Mouse (Mus musculus) liver, embryonic 16.5 days (tissue): Measurements from ENCODE around the gene Galnt9. TPM values are rescaled to one million over a fixed set of nuclear protein-coding genes. Genes with fewer than 3 reads are reported as not detected.

ENCODE experiments used
- ATAC-seq: fragments of 200-750 bp; cut with Nextera tagmentation; 2 replicates; pipeline ENCODE4 v1.8.0; 2017; ENCODE audit warnings: low read depth, mild to moderate bottlenecking, moderate number of reproducible peaks, moderate library complexity
- H3K27ac ChIP-seq: fragments of 300-500 bp; sonication (generic); 2 replicates; pipeline ENCODE4 v1.5.1; 2014; ENCODE audit warnings: mild to moderate bottlenecking, low read length
- H3K27me3 ChIP-seq: fragments of 300-500 bp; sonication (generic); 2 replicates; pipeline ENCODE4 v1.6.1; 2014; ENCODE audit warnings: low read depth, low read length, mixed read lengths; ENCODE audit not compliant: control insufficient read depth, insufficient read depth
- H3K36me3 ChIP-seq: fragments of 300-500 bp; sonication (generic); 2 replicates; pipeline ENCODE4 v1.6.1; 2014; ENCODE audit warnings: mild to moderate bottlenecking; ENCODE audit not compliant: control insufficient read depth, insufficient read depth
- H3K4me1 ChIP-seq: fragments of 300-500 bp; sonication (generic); 2 replicates; pipeline ENCODE4 v1.6.1; 2014; ENCODE audit warnings: low read depth, low read length, mixed read lengths; ENCODE audit not compliant: control insufficient read depth
- H3K4me2 ChIP-seq: fragments of 300-500 bp; sonication (generic); 2 replicates; pipeline ENCODE4 v1.6.1; 2014; ENCODE audit warnings: low read depth, low read length, mixed read lengths
- H3K4me3 ChIP-seq: fragments of 300-500 bp; sonication (generic); 2 replicates; pipeline ENCODE4 v1.5.1; 2014; ENCODE audit warnings: low read depth, mild to moderate bottlenecking, low read length
- H3K9ac ChIP-seq: fragments of 300-500 bp; sonication (generic); 2 replicates; pipeline ENCODE4 v1.6.1; 2014; ENCODE audit warnings: low read depth, low read length
- H3K9me3 ChIP-seq: fragments of 300-500 bp; sonication (generic); replicated peaks from 2 replicates; pipeline ENCODE4 v1.6.1; 2016; ENCODE audit warnings: low read length; ENCODE audit not compliant: control insufficient read depth
- WGBS: fragments of 180-500 bp; shearing (Covaris S2); extraction: QIAGEN DNeasy Blood & Tissue Kit; methylation state at CpG from one replicate; pipeline ENCODE4 v1.1.7; 2014; ENCODE audit not compliant: insufficient replicate concordance; 5-methylcytosine and 5-hydroxymethylcytosine counted together
- polyA plus RNA-seq: library from polyadenylated mRNA; unstranded; fragments of >200 nt; fragmentation: Nextera tagmentation; extraction: Ambion mirVana; gene quantifications from 2 replicates; pipeline ENCODE4 v1.2.1, GENCODE M21; 2015

Galnt9 gene
- polyA plus RNA-seq, 1 experiment from 2014 or later, result 0.11 TPM

- Histone ChIP-seq H3K36me3 (no peaks in the 10 kb centered on the region), H3K9ac (no peak overlapping the region), H3K4me1 (no peaks in the 10 kb centered on the region), H3K27ac (no peak overlapping the region), H3K9me3 (no peaks in the 10 kb centered on the region), H3K27me3 (peaks cover 45% of the 10 kb centered on the region), H3K4me3 (no peak overlapping the region), H3K4me2 (no peak overlapping the region)
- ATAC-seq, result no peak
- WGBS, result 58% methylated on average over 7 of the region's 7 CpGs
Observed at GRCm38 (mm10) chr5:110545311-110545710, 1.2 kb downstream of the Galnt9 start.

- no peak for ATAC-seq
- H3K4me3 ChIP-seq, result no peak overlapping the region
- peaks cover 45% of the 10 kb centered on the region for H3K27me3 ChIP-seq
- H3K4me1 ChIP-seq, result no peaks in the 10 kb centered on the region
- no peak overlapping the region for H3K4me2 ChIP-seq
- no peak overlapping the region for H3K27ac ChIP-seq
- H3K9ac ChIP-seq, result no peak overlapping the region
- WGBS, result 63% methylated on average over 11 of the region's 11 CpGs
- no peaks in the 10 kb centered on the region for H3K9me3 ChIP-seq
- no peaks in the 10 kb centered on the region for H3K36me3 ChIP-seq
Observed at GRCm38 (mm10) chr5:110546136-110546535, 2.0 kb downstream of the Galnt9 start.

- Histone ChIP-seq H3K27me3 (peaks cover 45% of the 10 kb centered on the region), H3K4me1 (no peaks in the 10 kb centered on the region), H3K36me3 (no peaks in the 10 kb centered on the region), H3K27ac (no peak overlapping the region), H3K4me3 (no peak overlapping the region), H3K9me3 (no peaks in the 10 kb centered on the region), H3K9ac (no peak overlapping the region), H3K4me2 (no peak overlapping the region)
- ATAC-seq, result no peak
- 44% methylated on average over 5 of the region's 5 CpGs for WGBS
Observed at GRCm38 (mm10) chr5:110546726-110547406, 2.7 kb downstream of the Galnt9 start.

- peaks cover 35% of the 10 kb centered on the region for H3K27me3 ChIP-seq
- H3K4me3 ChIP-seq, result no peak overlapping the region
- no peak for ATAC-seq
- no peak overlapping the region for H3K9ac ChIP-seq
- 35% methylated on average over 7 of the region's 7 CpGs for WGBS
- H3K27ac ChIP-seq, result no peak overlapping the region
- H3K9me3 ChIP-seq, result no peaks in the 10 kb centered on the region
- no peaks in the 10 kb centered on the region for H3K4me1 ChIP-seq
- H3K4me2 ChIP-seq, result no peak overlapping the region
- no peaks in the 10 kb centered on the region for H3K36me3 ChIP-seq
Observed at GRCm38 (mm10) chr5:110548446-110548845, 4.3 kb downstream of the Galnt9 start.

GRCm38 (mm10) chr5:110550189-110550588, 6.0 kb downstream of the Galnt9 start:
- Histone ChIP-seq H3K9me3 (no peaks in the 10 kb centered on the region), H3K9ac (no peak overlapping the region), H3K36me3 (no peaks in the 10 kb centered on the region), H3K27me3 (peaks cover 17% of the 10 kb centered on the region), H3K4me1 (no peaks in the 10 kb centered on the region), H3K4me2 (no peak overlapping the region), H3K4me3 (no peak overlapping the region), H3K27ac (no peak overlapping the region)
- ATAC-seq, result no peak
- 31% methylated on average over 2 of the region's 2 CpGs for WGBS

GRCm38 (mm10) chr5:110550841-110551240, 6.7 kb downstream of the Galnt9 start:
- Histone ChIP-seq H3K9ac (no peak overlapping the region), H3K4me3 (no peak overlapping the region), H3K4me1 (no peaks in the 10 kb centered on the region), H3K9me3 (no peaks in the 10 kb centered on the region), H3K36me3 (no peaks in the 10 kb centered on the region), H3K27me3 (peaks cover 11% of the 10 kb centered on the region), H3K27ac (no peak overlapping the region), H3K4me2 (no peak overlapping the region)
- ATAC-seq, result no peak
- 17% methylated on average over 4 of the region's 4 CpGs for WGBS

- H3K27ac ChIP-seq, result no peak overlapping the region
- no peaks in the 10 kb centered on the region for H3K9me3 ChIP-seq
- no peaks in the 10 kb centered on the region for H3K36me3 ChIP-seq
- 50% methylated on average over 3 of the region's 3 CpGs for WGBS
- no peak overlapping the region for H3K4me3 ChIP-seq
- no peak overlapping the region for H3K9ac ChIP-seq
- H3K27me3 ChIP-seq, result peaks cover 1% of the 10 kb centered on the region
- no peak overlapping the region for H3K4me2 ChIP-seq
- no peak for ATAC-seq
- H3K4me1 ChIP-seq, result no peaks in the 10 kb centered on the region
Observed at GRCm38 (mm10) chr5:110552005-110552404, 7.8 kb downstream of the Galnt9 start.

- Histone ChIP-seq H3K27ac (no peak overlapping the region), H3K36me3 (no peaks in the 10 kb centered on the region), H3K9me3 (no peaks in the 10 kb centered on the region), H3K4me3 (no peak overlapping the region), H3K9ac (no peak overlapping the region), H3K4me1 (no peaks in the 10 kb centered on the region), H3K4me2 (no peak overlapping the region), H3K27me3 (no peaks in the 10 kb centered on the region)
- ATAC-seq, result no peak
- 53% methylated on average over 4 of the region's 4 CpGs for WGBS
Observed at GRCm38 (mm10) chr5:110553315-110553714, 9.2 kb downstream of the Galnt9 start.

- no peaks in the 10 kb centered on the region for H3K4me1 ChIP-seq
- no peaks in the 10 kb centered on the region for H3K9me3 ChIP-seq
- no peak overlapping the region for H3K4me2 ChIP-seq
- H3K27ac ChIP-seq, result no peak overlapping the region
- no peak for ATAC-seq
- WGBS, result 32% methylated on average over 2 of the region's 2 CpGs
- H3K36me3 ChIP-seq, result no peaks in the 10 kb centered on the region
- H3K27me3 ChIP-seq, result no peaks in the 10 kb centered on the region
- no peak overlapping the region for H3K4me3 ChIP-seq
- no peak overlapping the region for H3K9ac ChIP-seq
Observed at GRCm38 (mm10) chr5:110555198-110555597, 11.0 kb downstream of the Galnt9 start.
